Mouse (Mus musculus): Measurements from ENCODE around the gene Rab19. TPM values are rescaled to one million over a fixed set of nuclear protein-coding genes. Genes with fewer than 3 reads are reported as not detected.
"Not testable (repeated sequence)": the region's sequence is repeated elsewhere in the genome, so short reads cannot be mapped to it uniquely, and the experiment has no call there.

The Rab19 gene
- polyA plus RNA-seq, 1 experiment from 2014 or later: 0.45 TPM

GRCm38 (mm10) chr6:39346991-39347501 is 33.9 kb upstream of the Rab19 start:
- Histone ChIP-seq H3K4me3 (ENCODE audit: low read depth, low read length) (no peak overlapping the region), H3K36me3 (ENCODE audit: control insufficient read depth, insufficient read depth, low read length) (peaks cover 2% of the 10 kb centered on the region; the same call in 1 of the 2 replicates), H3K4me2 (ENCODE audit: low read depth, severe bottlenecking) (no peak overlapping the region), H3K4me1 (ENCODE audit: control insufficient read depth, insufficient read depth, low read length) (peaks cover 12% of the 10 kb centered on the region; the same call in 1 of the 2 replicates), H3K27me3 (ENCODE audit: control insufficient read depth, insufficient read depth, low read length) (no peaks in the 10 kb centered on the region), H3K9me3 (ENCODE audit: control insufficient read depth, low read length) (no peaks in the 10 kb centered on the region), H3K9ac (ENCODE audit: low read length) (no peak overlapping the region), H3K27ac (replicated peaks; ENCODE audit: low read depth, low read length) (no peak overlapping the region)
- no peak for ATAC-seq (ENCODE audit: insufficient number of reproducible peaks, low FRiP score, low TSS enrichment, low read depth)
- no peak for DNase-seq (ENCODE audit: low spot score)
- 11% methylated on average over 15 of the region's 15 CpGs for WGBS

- peak; percentile 42; the same call in 1 of the 2 replicates for ATAC-seq (ENCODE audit: insufficient number of reproducible peaks, low FRiP score, low TSS enrichment, low read depth)
Observed at GRCm38 (mm10) chr6:39347880-39348814, 32.8 kb upstream of the Rab19 start.

GRCm38 (mm10) chr6:39348946-39349345 is 32.0 kb upstream of the Rab19 start:
- Histone ChIP-seq H3K4me1 (ENCODE audit: control insufficient read depth, insufficient read depth, low read length) (peaks cover 12% of the 10 kb centered on the region; the same call in 1 of the 2 replicates), H3K9me3 (ENCODE audit: control insufficient read depth, low read length) (no peaks in the 10 kb centered on the region), H3K27me3 (ENCODE audit: control insufficient read depth, insufficient read depth, low read length) (no peaks in the 10 kb centered on the region), H3K27ac (replicated peaks; ENCODE audit: low read depth, low read length) (0 out of 2 replicates have a peak overlapping the region, but pooled peaks have one; percentile 45), H3K4me3 (ENCODE audit: low read depth, low read length) (no peak overlapping the region), H3K9ac (ENCODE audit: low read length) (no peak overlapping the region), H3K4me2 (ENCODE audit: low read depth, severe bottlenecking) (no peak overlapping the region), H3K36me3 (ENCODE audit: control insufficient read depth, insufficient read depth, low read length) (no peaks in the 10 kb centered on the region; the same call in 1 of the 2 replicates)
- ATAC-seq (ENCODE audit: insufficient number of reproducible peaks, low FRiP score, low TSS enrichment, low read depth) (no peak), DNase-seq (ENCODE audit: low spot score) (no peak)
- WGBS: 86% methylated on average over 6 of the region's 6 CpGs

More at GRCm38 (mm10) chr6:39347880-39348814, 32.8 kb upstream of the Rab19 start:
- WGBS: 18% methylated on average over 4 of the region's 4 CpGs
- peak; percentile 36 for DNase-seq (ENCODE audit: low spot score)
- H3K27ac ChIP-seq (replicated peaks; ENCODE audit: low read depth, low read length): peak overlapping the region; percentile 79
- no peaks in the 10 kb centered on the region for H3K27me3 ChIP-seq (ENCODE audit: control insufficient read depth, insufficient read depth, low read length)
- no peak overlapping the region for H3K4me2 ChIP-seq (ENCODE audit: low read depth, severe bottlenecking)
- no peaks in the 10 kb centered on the region for H3K9me3 ChIP-seq (ENCODE audit: control insufficient read depth, low read length)
- H3K9ac ChIP-seq (ENCODE audit: low read length): no peak overlapping the region
- H3K4me3 ChIP-seq (ENCODE audit: low read depth, low read length): no peak overlapping the region
- H3K4me1 ChIP-seq (ENCODE audit: control insufficient read depth, insufficient read depth, low read length): peaks cover 12% of the 10 kb centered on the region; the same call in 1 of the 2 replicates
- peaks cover 2% of the 10 kb centered on the region; the same call in 1 of the 2 replicates for H3K36me3 ChIP-seq (ENCODE audit: control insufficient read depth, insufficient read depth, low read length)

- WGBS: 95% methylated on average over 9 of the region's 9 CpGs
- H3K4me2 ChIP-seq (ENCODE audit: low read depth, severe bottlenecking); H3K9me3 ChIP-seq (ENCODE audit: control insufficient read depth, low read length); H3K4me1 ChIP-seq (ENCODE audit: control insufficient read depth, insufficient read depth, low read length); H3K27me3 ChIP-seq (ENCODE audit: control insufficient read depth, insufficient read depth, low read length); H3K9ac ChIP-seq (ENCODE audit: low read length); H3K36me3 ChIP-seq (ENCODE audit: control insufficient read depth, insufficient read depth, low read length); H3K4me3 ChIP-seq (ENCODE audit: low read depth, low read length); DNase-seq (ENCODE audit: low spot score); H3K27ac ChIP-seq (replicated peaks; ENCODE audit: low read depth, low read length); ATAC-seq (ENCODE audit: insufficient number of reproducible peaks, low FRiP score, low TSS enrichment, low read depth): not testable (repeated sequence)
Observed at GRCm38 (mm10) chr6:39359207-39359606, 21.8 kb upstream of the Rab19 start.

GRCm38 (mm10) chr6:39362684-39363083 is 18.3 kb upstream of the Rab19 start:
- no peak for DNase-seq (ENCODE audit: low spot score)
- no peaks in the 10 kb centered on the region; the same call in 1 of the 2 replicates for H3K36me3 ChIP-seq (ENCODE audit: control insufficient read depth, insufficient read depth, low read length)
- H3K9me3 ChIP-seq (ENCODE audit: control insufficient read depth, low read length): no peaks in the 10 kb centered on the region
- WGBS: 85% methylated on average over 2 of the region's 2 CpGs
- H3K27ac ChIP-seq (replicated peaks; ENCODE audit: low read depth, low read length): no peak overlapping the region
- no peak overlapping the region for H3K4me3 ChIP-seq (ENCODE audit: low read depth, low read length)
- H3K27me3 ChIP-seq (ENCODE audit: control insufficient read depth, insufficient read depth, low read length): no peaks in the 10 kb centered on the region
- no peaks in the 10 kb centered on the region for H3K4me1 ChIP-seq (ENCODE audit: control insufficient read depth, insufficient read depth, low read length)
- no peak for ATAC-seq (ENCODE audit: insufficient number of reproducible peaks, low FRiP score, low TSS enrichment, low read depth)
- H3K4me2 ChIP-seq (ENCODE audit: low read depth, severe bottlenecking): no peak overlapping the region
- H3K9ac ChIP-seq (ENCODE audit: low read length): no peak overlapping the region

- Histone ChIP-seq H3K36me3 (ENCODE audit: control insufficient read depth, insufficient read depth, low read length) (0 out of 2 replicates have a peak, but pooled peaks cover 3% of the 10 kb centered on the region), H3K27ac (replicated peaks; ENCODE audit: low read depth, low read length) (no peak overlapping the region), H3K9ac (ENCODE audit: low read length) (no peak overlapping the region), H3K4me1 (ENCODE audit: control insufficient read depth, insufficient read depth, low read length) (no peaks in the 10 kb centered on the region), H3K4me2 (ENCODE audit: low read depth, severe bottlenecking) (no peak overlapping the region), H3K9me3 (ENCODE audit: control insufficient read depth, low read length) (no peaks in the 10 kb centered on the region), H3K27me3 (ENCODE audit: control insufficient read depth, insufficient read depth, low read length) (no peaks in the 10 kb centered on the region), H3K4me3 (ENCODE audit: low read depth, low read length) (no peak overlapping the region)
- ATAC-seq (ENCODE audit: insufficient number of reproducible peaks, low FRiP score, low TSS enrichment, low read depth) (no peak), DNase-seq (ENCODE audit: low spot score) (no peak)
- 83% methylated on average over 3 of the region's 3 CpGs for WGBS
Observed at GRCm38 (mm10) chr6:39369631-39370030, 11.3 kb upstream of the Rab19 start.

GRCm38 (mm10) chr6:39372042-39372441 is 8.9 kb upstream of the Rab19 start:
- no peaks in the 10 kb centered on the region for H3K4me1 ChIP-seq (ENCODE audit: control insufficient read depth, insufficient read depth, low read length)
- ATAC-seq (ENCODE audit: insufficient number of reproducible peaks, low FRiP score, low TSS enrichment, low read depth): no peak

GRCm38 (mm10) chr6:39372727-39373126 is 8.2 kb upstream of the Rab19 start:
- Histone ChIP-seq H3K27ac (replicated peaks; ENCODE audit: low read depth, low read length) (no peak overlapping the region), H3K36me3 (ENCODE audit: control insufficient read depth, insufficient read depth, low read length) (0 out of 2 replicates have a peak, but pooled peaks cover 3% of the 10 kb centered on the region), H3K4me3 (ENCODE audit: low read depth, low read length) (no peak overlapping the region), H3K4me1 (ENCODE audit: control insufficient read depth, insufficient read depth, low read length) (no peaks in the 10 kb centered on the region), H3K27me3 (ENCODE audit: control insufficient read depth, insufficient read depth, low read length) (no peaks in the 10 kb centered on the region), H3K4me2 (ENCODE audit: low read depth, severe bottlenecking) (no peak overlapping the region), H3K9me3 (ENCODE audit: control insufficient read depth, low read length) (no peaks in the 10 kb centered on the region), H3K9ac (ENCODE audit: low read length) (no peak overlapping the region)
- no peak for DNase-seq (ENCODE audit: low spot score)
- no peak for ATAC-seq (ENCODE audit: insufficient number of reproducible peaks, low FRiP score, low TSS enrichment, low read depth)
- WGBS: 52% methylated on average over 7 of the region's 7 CpGs

More at GRCm38 (mm10) chr6:39372042-39372441, 8.9 kb upstream of the Rab19 start:
- Histone ChIP-seq H3K4me2 (ENCODE audit: low read depth, severe bottlenecking) (no peak overlapping the region), H3K4me3 (ENCODE audit: low read depth, low read length) (no peak overlapping the region), H3K36me3 (ENCODE audit: control insufficient read depth, insufficient read depth, low read length) (0 out of 2 replicates have a peak, but pooled peaks cover 3% of the 10 kb centered on the region), H3K9me3 (ENCODE audit: control insufficient read depth, low read length) (no peaks in the 10 kb centered on the region), H3K27ac (replicated peaks; ENCODE audit: low read depth, low read length) (no peak overlapping the region), H3K9ac (ENCODE audit: low read length) (no peak overlapping the region), H3K27me3 (ENCODE audit: control insufficient read depth, insufficient read depth, low read length) (no peaks in the 10 kb centered on the region)
- no peak for DNase-seq (ENCODE audit: low spot score)
